Mouse (Mus musculus) olfactory bulb, adult 2 months (tissue): ENCODE results near the gene Ptprt. TPM values are rescaled to one million over a fixed set of nuclear protein-coding genes. Genes with fewer than 3 reads are reported as not detected.
"Not testable (repeated sequence)": the region's sequence is repeated elsewhere in the genome, so short reads cannot be mapped to it uniquely, and the experiment has no call there.

Experiments used
- H3K27ac ChIP-seq: fragments of 200-500 bp; 2 replicates; pipeline ENCODE4 v1.5.1; 2012; ENCODE audit warnings: low read depth, low read length; ENCODE audit not compliant: insufficient read depth
- H3K4me1 ChIP-seq: fragments of 200-500 bp; 2 replicates; pipeline ENCODE4 v1.6.1; 2012; ENCODE audit warnings: low read length; ENCODE audit not compliant: control insufficient read depth, insufficient read depth
- H3K4me3 ChIP-seq: fragments of 200-500 bp; 2 replicates; pipeline ENCODE4 v1.5.1; 2012; ENCODE audit warnings: mild to moderate bottlenecking, low read depth, low read length, moderate library complexity; ENCODE audit not compliant: insufficient read depth
- CTCF ChIP-seq: fragments of 200-500 bp; IDR thresholded peaks from 2 replicates; pipeline ENCODE4 v1.5.1; 2012; ENCODE audit warnings: low read depth, mild to moderate bottlenecking, low read length, moderate library complexity; ENCODE audit not compliant: insufficient read depth
- POLR2A ChIP-seq: fragments of 200-500 bp; IDR thresholded peaks from 2 replicates; pipeline ENCODE4 v1.6.1; 2012; ENCODE audit warnings: mild to moderate bottlenecking, low read depth, low read length, moderate library complexity; ENCODE audit not compliant: insufficient read depth
- WGBS: fragments of 180-500 bp; shearing (Covaris S2); methylation state at CpG from one replicate; pipeline ENCODE4 v1.1.7; 2018; 5-methylcytosine and 5-hydroxymethylcytosine counted together
- polyA plus RNA-seq: library from polyadenylated mRNA; stranded (reverse); fragments of >200 nt; gene quantifications from 2 replicates; pipeline ENCODE4 v1.2.4, GENCODE M21; 2012; ENCODE audit warnings: low replicate concordance; ENCODE audit not compliant: missing spikeins, insufficient read depth, insufficient read length

Ptprt gene
- polyA plus RNA-seq, 1 experiment: 33.3 TPM

GRCm38 (mm10) chr2:162141845-162142411 is 519.0 kb downstream of the Ptprt start:
- Histone ChIP-seq H3K4me3 (no peak overlapping the region), H3K4me1 (no peaks in the 10 kb centered on the region), H3K27ac (no peak overlapping the region)
- 77% methylated on average over 3 of the region's 3 CpGs for WGBS
- TF ChIP-seq CTCF: no peak
- TF ChIP-seq POLR2A: no peak

- H3K27ac ChIP-seq, H3K4me1 ChIP-seq, H3K4me3 ChIP-seq: not testable (repeated sequence)
- 64% methylated on average over 3 of the region's 3 CpGs for WGBS
These were observed 524.8 kb downstream of the Ptprt start for GRCm38 (mm10) chr2:162136176-162136575.

DNA sequence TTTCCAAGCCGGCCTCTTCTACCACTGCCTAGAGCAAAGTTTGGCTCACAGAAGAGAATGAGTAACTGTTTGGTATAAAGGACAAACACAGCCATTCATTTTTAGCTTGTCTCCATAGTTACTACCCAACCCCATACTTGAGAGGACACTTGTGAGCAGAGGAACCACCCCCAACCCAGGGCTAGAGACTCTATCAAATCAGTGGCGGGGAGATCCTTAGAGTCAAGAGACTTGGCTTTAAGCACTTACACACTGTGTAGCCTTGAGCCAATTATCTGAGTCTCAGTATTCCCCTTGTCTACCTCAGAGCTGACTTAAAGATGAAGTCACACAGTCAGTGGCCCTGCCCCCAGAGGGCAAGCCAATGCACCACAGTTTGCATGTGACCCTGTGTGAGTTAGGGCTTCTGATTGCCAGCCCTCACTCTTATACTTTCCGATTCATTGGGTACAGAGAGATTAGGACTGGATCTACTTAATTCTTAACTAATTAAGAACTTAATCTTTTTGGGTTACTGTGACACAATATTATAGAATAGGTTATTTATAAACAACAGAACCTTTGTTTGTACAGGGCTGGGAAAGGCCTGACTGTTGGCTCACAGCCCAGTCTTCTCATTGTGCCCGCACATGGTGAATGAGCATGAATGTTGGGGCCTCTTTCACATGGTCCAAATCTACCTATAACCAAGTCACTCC is 529.2 kb downstream of the Ptprt start:
- Histone ChIP-seq H3K4me3 (no peak overlapping the region), H3K4me1 (peaks cover 5% of the 10 kb centered on the region), H3K27ac (no peak overlapping the region)
- 38% methylated on average over 4 of the region's 4 CpGs for WGBS
- TF ChIP-seq POLR2A: no peak
- TF ChIP-seq CTCF: no peak

DNA sequence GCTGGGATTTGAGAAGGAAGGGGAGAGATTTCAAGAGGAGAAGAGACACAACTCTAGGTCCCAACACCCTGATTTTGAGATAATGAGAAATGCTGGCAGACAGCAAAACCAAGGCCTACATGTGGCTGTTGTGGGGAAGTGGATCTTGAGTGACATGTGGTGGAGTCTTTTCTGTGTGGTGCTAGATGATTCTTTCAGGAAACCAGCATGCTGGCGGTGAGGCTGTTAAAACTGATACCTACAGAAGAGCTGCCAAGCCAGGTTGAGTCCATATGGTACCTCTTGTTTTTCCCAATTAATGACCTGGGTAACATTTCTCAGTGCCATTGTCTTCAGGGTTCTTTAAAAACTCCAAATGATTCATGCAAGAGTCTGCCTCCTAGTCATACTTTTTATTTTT is 531.1 kb downstream of the Ptprt start:
- peaks cover 5% of the 10 kb centered on the region for H3K4me1 ChIP-seq
- 92% methylated on average over 1 of the region's 1 CpGs for WGBS
- H3K4me3 ChIP-seq: no peak overlapping the region
- TF ChIP-seq POLR2A: no peak
- TF ChIP-seq CTCF: no peak
- H3K27ac ChIP-seq: no peak overlapping the region

DNA sequence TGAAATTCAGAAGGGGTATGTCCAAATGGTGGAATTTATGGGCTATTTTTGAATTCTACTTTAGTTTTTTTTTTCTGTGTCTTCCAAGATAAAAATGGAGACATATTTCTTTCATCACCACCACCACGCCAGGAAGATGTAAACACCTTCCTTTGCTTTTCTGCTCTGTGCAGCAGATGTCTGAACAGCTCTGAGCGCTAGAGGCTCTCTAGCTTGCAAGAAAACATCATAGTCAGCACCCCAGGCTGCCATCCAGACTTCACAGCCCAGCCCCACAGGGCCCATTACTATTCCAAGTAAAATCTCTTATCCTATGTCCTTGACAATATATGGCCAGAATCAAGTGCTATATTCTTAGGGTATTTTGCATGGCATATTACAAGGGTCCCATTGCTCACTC is 542.9 kb downstream of the Ptprt start:
- no peak overlapping the region for H3K27ac ChIP-seq
- no peak overlapping the region for H3K4me3 ChIP-seq
- 81% methylated on average over 2 of the region's 2 CpGs for WGBS
- no peaks in the 10 kb centered on the region for H3K4me1 ChIP-seq
- no peak for TF ChIP-seq POLR2A
- no peak for TF ChIP-seq CTCF

- H3K27ac ChIP-seq: no peak overlapping the region
- no peak overlapping the region for H3K4me3 ChIP-seq
- peaks cover 7% of the 10 kb centered on the region; the same call in 1 of the 2 replicates for H3K4me1 ChIP-seq
- TF ChIP-seq POLR2A (no peak), CTCF (no peak)
- 86% methylated on average over 3 of the region's 3 CpGs for WGBS
These were observed 578.6 kb downstream of the Ptprt start for GRCm38 (mm10) chr2:162082391-162082790.

- no peak for TF ChIP-seq POLR2A
- no peak overlapping the region for H3K4me3 ChIP-seq
- WGBS: 79% methylated on average over 1 of the region's 1 CpGs
- no peak overlapping the region for H3K27ac ChIP-seq
- H3K4me1 ChIP-seq: peaks cover 7% of the 10 kb centered on the region; the same call in 1 of the 2 replicates
These were observed 580.1 kb downstream of the Ptprt start for GRCm38 (mm10) chr2:162080717-162081398.

GRCm38 (mm10) chr2:162078571-162079280 is 582.2 kb downstream of the Ptprt start:
- peaks cover 7% of the 10 kb centered on the region; the same call in 1 of the 2 replicates for H3K4me1 ChIP-seq
- peak overlapping the region; percentile 1; the same call in 1 of the 2 replicates for H3K27ac ChIP-seq
- TF ChIP-seq POLR2A: no peak
- no peak for TF ChIP-seq CTCF
- 45% methylated on average over 5 of the region's 5 CpGs for WGBS
- no peak overlapping the region for H3K4me3 ChIP-seq

- H3K4me1 ChIP-seq: no peaks in the 10 kb centered on the region
- TF ChIP-seq POLR2A: no peak
- no peak for TF ChIP-seq CTCF
- no peak overlapping the region for H3K4me3 ChIP-seq
- 81% methylated on average over 3 of the region's 3 CpGs for WGBS
- H3K27ac ChIP-seq: no peak overlapping the region
These were observed 608.1 kb downstream of the Ptprt start for GRCm38 (mm10) chr2:162052816-162053215.

DNA sequence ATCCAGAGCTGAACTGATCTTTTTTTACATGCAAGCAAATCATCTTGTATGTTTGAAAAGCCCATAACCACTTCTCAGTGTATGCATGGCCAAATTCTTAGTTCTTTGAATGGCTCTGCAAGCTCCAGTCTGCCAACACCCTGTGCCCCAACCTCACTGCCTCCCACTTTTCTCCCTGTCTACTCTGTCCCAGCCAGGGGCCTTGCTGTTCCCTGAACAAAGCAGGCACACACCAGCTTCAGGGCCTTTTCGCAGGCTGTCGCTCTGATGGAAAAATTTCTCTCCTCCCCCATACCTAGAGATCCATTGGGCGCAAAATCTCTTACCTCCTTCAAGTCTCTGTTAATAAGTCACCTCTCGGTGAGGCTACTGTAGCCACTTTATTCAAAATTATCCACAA is 610.7 kb downstream of the Ptprt start:
- 95% methylated on average over 4 of the region's 4 CpGs for WGBS
- no peak for TF ChIP-seq CTCF
- TF ChIP-seq POLR2A: no peak

More for the DNA sequence above, 610.7 kb downstream of the Ptprt start:
- Histone ChIP-seq H3K4me1 (no peaks in the 10 kb centered on the region), H3K4me3 (no peak overlapping the region), H3K27ac (no peak overlapping the region)
